Mouse (Mus musculus): ENCODE measurements around the gene Acod1. TPM values are rescaled to one million over a fixed set of nuclear protein-coding genes. Genes with fewer than 3 reads are reported as not detected.

The Acod1 gene
- polyA plus RNA-seq, 1 experiment from 2014 or later: 0.03 TPM

- no peak overlapping the region for H3K9ac ChIP-seq
- no peak overlapping the region for H3K4me2 ChIP-seq
- 88% methylated on average over 8 of the region's 8 CpGs for WGBS (ENCODE audit: insufficient replicate concordance)
- no peak for ATAC-seq (ENCODE audit: insufficient read depth)
- H3K4me3 ChIP-seq (replicated peaks): no peak overlapping the region
- peaks cover 68% of the 10 kb centered on the region for H3K36me3 ChIP-seq (replicated peaks)
- no peak overlapping the region for H3K27ac ChIP-seq (replicated peaks)
- no peaks in the 10 kb centered on the region for H3K9me3 ChIP-seq (replicated peaks)
- peaks cover 31% of the 10 kb centered on the region for H3K4me1 ChIP-seq (replicated peaks)
- no peaks in the 10 kb centered on the region for H3K27me3 ChIP-seq
Observed at GRCm38 (mm10) chr14:103073825-103074224, 27.0 kb downstream of the Acod1 start.

GRCm38 (mm10) chr14:103075166-103075565 lies 28.4 kb downstream of the Acod1 start:
- WGBS (ENCODE audit: insufficient replicate concordance): 45% methylated on average over 7 of the region's 7 CpGs
- ATAC-seq (ENCODE audit: insufficient read depth): no peak
- H3K4me1 ChIP-seq (replicated peaks): peaks cover 23% of the 10 kb centered on the region
- H3K4me2 ChIP-seq: no peak overlapping the region
- H3K4me3 ChIP-seq (replicated peaks): no peak overlapping the region
- H3K36me3 ChIP-seq (replicated peaks): peaks cover 73% of the 10 kb centered on the region
- no peak overlapping the region for H3K27ac ChIP-seq (replicated peaks)
- no peak overlapping the region for H3K9ac ChIP-seq
- H3K27me3 ChIP-seq: no peaks in the 10 kb centered on the region
- no peaks in the 10 kb centered on the region for H3K9me3 ChIP-seq (replicated peaks)

GRCm38 (mm10) chr14:103077272-103078005 lies 30.7 kb downstream of the Acod1 start:
- Histone ChIP-seq H3K4me1 (replicated peaks) (peaks cover 11% of the 10 kb centered on the region), H3K4me2 (no peak overlapping the region), H3K9ac (no peak overlapping the region), H3K4me3 (replicated peaks) (no peak overlapping the region), H3K36me3 (replicated peaks) (peaks cover 74% of the 10 kb centered on the region), H3K27me3 (no peaks in the 10 kb centered on the region), H3K9me3 (replicated peaks) (no peaks in the 10 kb centered on the region), H3K27ac (replicated peaks) (no peak overlapping the region)
- no peak for ATAC-seq (ENCODE audit: insufficient read depth)
- 79% methylated on average over 9 of the region's 9 CpGs for WGBS (ENCODE audit: insufficient replicate concordance)

DNA sequence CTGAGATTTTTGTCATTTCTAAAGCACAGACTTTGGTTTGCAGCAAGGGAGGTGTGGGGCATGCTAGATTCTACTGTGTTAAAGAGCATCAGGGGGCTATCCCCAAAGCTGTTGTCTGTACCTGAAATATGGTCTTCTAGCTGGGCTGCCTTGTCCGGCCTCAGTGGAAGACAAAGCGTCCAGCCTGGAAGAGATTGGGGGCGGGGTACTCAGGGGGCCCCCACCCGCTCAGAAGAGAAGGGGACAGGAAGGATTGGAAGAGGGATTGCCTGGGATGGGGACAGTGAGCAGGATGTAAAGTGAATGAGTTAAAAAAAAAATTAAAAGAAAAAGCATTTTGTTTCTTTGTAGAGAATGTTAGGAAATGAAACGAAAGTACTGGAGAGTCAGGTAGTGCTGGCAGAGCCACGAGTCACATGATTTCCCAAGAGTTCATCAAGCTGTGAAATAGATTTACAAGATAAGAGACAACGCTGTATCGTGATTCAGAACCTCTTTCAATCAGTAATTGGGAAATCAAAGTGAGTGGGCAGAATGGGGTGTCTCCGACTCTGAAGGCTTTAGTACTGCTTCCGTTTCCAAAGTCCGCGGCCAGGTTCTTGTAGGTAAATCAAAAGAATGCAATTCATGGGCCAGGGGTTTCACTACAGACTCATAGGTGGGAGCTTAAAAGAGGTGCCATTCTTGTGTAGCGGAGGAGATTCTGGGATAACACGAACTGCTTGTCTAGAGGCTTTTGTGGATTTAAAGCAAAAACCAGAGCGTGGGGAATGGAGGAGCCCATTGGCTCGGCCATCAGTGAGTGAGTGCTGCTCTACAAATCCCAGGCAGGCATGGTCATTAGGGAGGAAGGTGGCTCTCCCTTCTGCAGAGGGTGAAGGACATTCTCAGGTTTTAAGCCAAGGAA lies 31.5 kb downstream of the Acod1 start:
- Histone ChIP-seq H3K4me1 (replicated peaks) (peaks cover 11% of the 10 kb centered on the region), H3K27ac (replicated peaks) (no peak overlapping the region), H3K36me3 (replicated peaks) (peaks cover 73% of the 10 kb centered on the region), H3K4me3 (replicated peaks) (no peak overlapping the region), H3K9me3 (replicated peaks) (no peaks in the 10 kb centered on the region), H3K9ac (no peak overlapping the region), H3K4me2 (no peak overlapping the region), H3K27me3 (no peaks in the 10 kb centered on the region)
- WGBS (ENCODE audit: insufficient replicate concordance): 77% methylated on average over 16 of the region's 16 CpGs
- ATAC-seq (ENCODE audit: insufficient read depth): no peak

DNA sequence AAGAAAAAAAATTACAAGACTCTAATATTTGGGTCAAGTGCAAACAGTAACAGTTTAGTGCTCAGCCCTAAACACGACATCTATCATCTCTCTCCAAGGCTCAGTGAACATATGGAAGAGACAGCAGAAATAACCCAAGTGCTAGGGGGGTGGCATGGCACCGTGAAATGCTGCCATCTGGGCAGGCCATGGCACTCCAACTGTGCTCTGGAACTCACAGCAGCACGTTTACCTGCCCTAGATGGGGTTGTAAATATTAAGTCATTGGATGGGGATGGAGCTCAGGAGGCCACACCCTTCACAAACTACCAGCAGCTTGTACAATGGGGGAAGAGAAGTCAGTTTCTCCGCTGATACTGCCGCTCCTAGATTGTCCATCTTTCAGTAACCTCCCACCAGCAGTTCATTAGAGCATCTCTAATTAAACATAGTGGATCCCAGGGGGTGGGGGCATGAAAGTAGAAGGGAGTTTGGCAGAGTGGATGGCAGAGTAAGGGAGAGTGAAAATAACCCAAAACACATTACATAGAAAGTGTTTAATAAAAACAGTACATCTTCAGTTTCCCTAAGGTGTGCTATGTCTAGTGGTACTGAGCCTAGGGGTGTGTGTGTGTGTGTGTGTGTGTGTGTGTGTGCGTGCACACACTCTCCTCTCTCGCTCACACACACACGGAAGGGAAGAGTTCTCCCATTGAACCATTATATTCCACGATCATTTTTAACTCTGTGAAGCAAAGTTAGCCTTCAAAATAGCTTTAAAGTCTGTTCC lies 32.6 kb downstream of the Acod1 start:
- H3K4me3 ChIP-seq (replicated peaks): no peak overlapping the region
- H3K9me3 ChIP-seq (replicated peaks): no peaks in the 10 kb centered on the region
- no peak overlapping the region for H3K9ac ChIP-seq
- H3K27me3 ChIP-seq: no peaks in the 10 kb centered on the region
- peaks cover 12% of the 10 kb centered on the region for H3K4me1 ChIP-seq (replicated peaks)
- no peak overlapping the region for H3K27ac ChIP-seq (replicated peaks)
- no peak overlapping the region for H3K4me2 ChIP-seq
- H3K36me3 ChIP-seq (replicated peaks): peaks cover 70% of the 10 kb centered on the region
- 0 out of 2 replicates have a peak, but pooled peaks have one; percentile 20 for ATAC-seq (ENCODE audit: insufficient read depth)
- WGBS (ENCODE audit: insufficient replicate concordance): 82% methylated on average over 9 of the region's 9 CpGs

DNA sequence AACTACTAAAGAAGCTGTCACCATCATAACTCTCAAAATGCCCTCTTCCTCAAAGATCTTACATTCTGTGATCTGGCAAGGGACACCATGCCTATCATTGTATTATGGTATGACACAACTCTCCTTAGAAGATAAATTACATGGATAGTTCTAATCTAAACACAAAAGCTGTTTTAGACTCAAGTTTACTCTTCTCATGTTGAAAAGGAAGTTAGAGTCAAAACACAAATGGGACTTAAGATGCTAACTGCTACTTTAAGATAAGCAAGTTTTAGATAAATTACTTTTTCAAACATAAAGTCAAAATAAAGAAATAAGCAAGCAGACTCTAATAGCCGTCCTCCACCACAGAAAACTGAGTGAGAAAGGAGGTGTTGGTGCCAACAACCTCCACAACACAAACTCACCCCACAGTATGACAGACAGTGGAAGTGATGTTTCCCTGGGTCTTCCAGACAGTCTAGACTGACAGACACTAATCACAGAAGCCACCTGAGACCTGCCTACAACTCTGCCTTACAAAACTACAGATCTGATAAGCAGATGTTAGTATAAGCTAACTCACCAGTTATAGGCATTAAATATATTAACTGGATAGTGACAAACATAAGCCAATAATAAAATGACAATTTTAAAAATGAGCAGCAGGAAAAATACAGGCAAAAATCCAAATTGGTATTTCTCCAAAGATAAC lies 39.2 kb downstream of the Acod1 start:
- peak; percentile 45 for ATAC-seq (ENCODE audit: insufficient read depth)
- no peaks in the 10 kb centered on the region for H3K27me3 ChIP-seq
- H3K4me1 ChIP-seq (replicated peaks): peaks cover 46% of the 10 kb centered on the region
- H3K4me3 ChIP-seq (replicated peaks): no peak overlapping the region
- peak overlapping the region; percentile 97 for H3K27ac ChIP-seq (replicated peaks)
- no peak overlapping the region for H3K9ac ChIP-seq
- no peaks in the 10 kb centered on the region for H3K9me3 ChIP-seq (replicated peaks)
- H3K36me3 ChIP-seq (replicated peaks): peaks cover 70% of the 10 kb centered on the region
- WGBS (ENCODE audit: insufficient replicate concordance): 51% methylated on average over 1 of the region's 1 CpGs
- H3K4me2 ChIP-seq: peak overlapping the region; percentile 59

- peak; percentile 96 for ATAC-seq (ENCODE audit: insufficient read depth)
- Histone ChIP-seq H3K27ac (replicated peaks) (peak overlapping the region; percentile 97), H3K4me3 (replicated peaks) (peak overlapping the region; percentile 34), H3K9me3 (replicated peaks) (no peaks in the 10 kb centered on the region), H3K36me3 (replicated peaks) (peaks cover 75% of the 10 kb centered on the region), H3K27me3 (no peaks in the 10 kb centered on the region), H3K4me2 (peak overlapping the region; percentile 59), H3K4me1 (replicated peaks) (peaks cover 46% of the 10 kb centered on the region), H3K9ac (0 out of 2 replicates have a peak overlapping the region, but pooled peaks have one; percentile 25)
- 23% methylated on average over 4 of the region's 4 CpGs for WGBS (ENCODE audit: insufficient replicate concordance)
Observed at GRCm38 (mm10) chr14:103086671-103087324, 40.0 kb downstream of the Acod1 start.

DNA sequence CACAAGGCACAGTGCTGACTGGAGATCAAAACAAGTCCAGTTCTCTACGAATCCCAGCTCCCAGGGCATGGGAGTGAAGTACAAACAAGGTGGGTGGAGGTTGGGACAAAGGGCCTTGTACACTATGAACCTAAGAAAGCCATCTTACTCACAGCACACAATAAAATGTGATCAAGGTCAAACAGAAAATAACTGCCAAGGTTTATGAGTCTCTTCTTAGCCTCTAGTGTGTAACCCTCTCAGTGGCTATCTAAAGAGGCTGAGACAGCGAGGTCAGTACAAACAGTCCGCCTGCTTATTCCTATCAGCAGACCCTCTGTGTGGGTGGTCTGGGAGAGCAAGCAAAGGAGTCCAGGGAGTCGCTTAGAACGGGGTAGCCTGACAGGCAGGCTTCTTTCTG lies 41.1 kb downstream of the Acod1 start:
- Histone ChIP-seq H3K4me2 (no peak overlapping the region), H3K4me1 (replicated peaks) (peaks cover 46% of the 10 kb centered on the region), H3K27ac (replicated peaks) (peak overlapping the region; percentile 97), H3K4me3 (replicated peaks) (no peak overlapping the region), H3K27me3 (no peaks in the 10 kb centered on the region), H3K36me3 (replicated peaks) (peaks cover 77% of the 10 kb centered on the region), H3K9me3 (replicated peaks) (no peaks in the 10 kb centered on the region), H3K9ac (no peak overlapping the region)
- WGBS (ENCODE audit: insufficient replicate concordance): 79% methylated on average over 5 of the region's 5 CpGs
- no peak for ATAC-seq (ENCODE audit: insufficient read depth)

GRCm38 (mm10) chr14:103088624-103089023 lies 41.8 kb downstream of the Acod1 start:
- Histone ChIP-seq H3K4me3 (replicated peaks) (no peak overlapping the region), H3K9ac (no peak overlapping the region), H3K27ac (replicated peaks) (no peak overlapping the region), H3K4me1 (replicated peaks) (peaks cover 50% of the 10 kb centered on the region), H3K4me2 (no peak overlapping the region), H3K9me3 (replicated peaks) (no peaks in the 10 kb centered on the region), H3K27me3 (no peaks in the 10 kb centered on the region), H3K36me3 (replicated peaks) (peaks cover 79% of the 10 kb centered on the region)
- WGBS (ENCODE audit: insufficient replicate concordance): 61% methylated on average over 6 of the region's 6 CpGs
- ATAC-seq (ENCODE audit: insufficient read depth): no peak

- peaks cover 69% of the 10 kb centered on the region for H3K36me3 ChIP-seq (replicated peaks)
- no peaks in the 10 kb centered on the region for H3K9me3 ChIP-seq (replicated peaks)
- H3K4me1 ChIP-seq (replicated peaks): peaks cover 40% of the 10 kb centered on the region
- no peak overlapping the region for H3K4me3 ChIP-seq (replicated peaks)
- no peaks in the 10 kb centered on the region for H3K27me3 ChIP-seq
- no peak for ATAC-seq (ENCODE audit: insufficient read depth)
- H3K4me2 ChIP-seq: no peak overlapping the region
- 84% methylated on average over 3 of the region's 3 CpGs for WGBS (ENCODE audit: insufficient replicate concordance)
- no peak overlapping the region for H3K27ac ChIP-seq (replicated peaks)
- H3K9ac ChIP-seq: no peak overlapping the region
Observed at GRCm38 (mm10) chr14:103093236-103093635, 46.5 kb downstream of the Acod1 start.
